Mouse (Mus musculus): ENCODE measurements around the gene Fam13a.

The Fam13a gene

DNA sequence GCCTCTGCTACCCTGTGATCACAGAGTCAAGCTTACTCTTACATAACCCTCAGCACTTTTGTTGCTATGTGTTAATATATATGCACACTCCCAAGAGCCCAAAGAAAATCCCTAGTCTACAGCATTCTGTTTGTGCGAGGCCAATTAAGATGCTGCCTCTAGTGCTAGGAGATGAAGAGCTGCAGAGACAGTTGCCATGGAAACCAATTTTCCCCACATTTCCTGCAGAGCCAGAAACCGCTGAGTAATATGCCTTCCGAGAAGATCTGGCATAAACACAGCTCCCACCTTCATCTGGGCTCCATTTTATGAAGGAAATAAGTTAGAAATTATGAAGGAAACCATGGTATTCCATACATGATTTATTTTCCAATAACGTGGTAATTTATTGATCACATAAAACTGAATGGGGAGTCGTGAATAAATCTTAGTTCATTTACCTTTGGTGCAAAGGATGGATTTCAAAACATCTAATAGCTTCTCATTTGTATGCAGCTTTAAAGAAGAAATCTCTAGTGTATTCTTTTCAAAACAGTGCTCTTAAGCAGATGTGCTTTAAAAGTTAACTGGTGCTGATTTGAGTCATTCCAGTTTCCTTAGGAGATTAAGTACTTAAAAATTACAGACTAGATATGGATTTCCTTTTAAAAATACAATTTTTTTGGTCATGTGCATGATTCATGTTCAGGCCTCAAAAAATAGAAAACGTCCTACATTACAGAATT is 91.0 kb downstream of the Fam13a start:
- DNase-seq (ENCODE audit: low read depth, low spot score), result peak; percentile 86

DNA sequence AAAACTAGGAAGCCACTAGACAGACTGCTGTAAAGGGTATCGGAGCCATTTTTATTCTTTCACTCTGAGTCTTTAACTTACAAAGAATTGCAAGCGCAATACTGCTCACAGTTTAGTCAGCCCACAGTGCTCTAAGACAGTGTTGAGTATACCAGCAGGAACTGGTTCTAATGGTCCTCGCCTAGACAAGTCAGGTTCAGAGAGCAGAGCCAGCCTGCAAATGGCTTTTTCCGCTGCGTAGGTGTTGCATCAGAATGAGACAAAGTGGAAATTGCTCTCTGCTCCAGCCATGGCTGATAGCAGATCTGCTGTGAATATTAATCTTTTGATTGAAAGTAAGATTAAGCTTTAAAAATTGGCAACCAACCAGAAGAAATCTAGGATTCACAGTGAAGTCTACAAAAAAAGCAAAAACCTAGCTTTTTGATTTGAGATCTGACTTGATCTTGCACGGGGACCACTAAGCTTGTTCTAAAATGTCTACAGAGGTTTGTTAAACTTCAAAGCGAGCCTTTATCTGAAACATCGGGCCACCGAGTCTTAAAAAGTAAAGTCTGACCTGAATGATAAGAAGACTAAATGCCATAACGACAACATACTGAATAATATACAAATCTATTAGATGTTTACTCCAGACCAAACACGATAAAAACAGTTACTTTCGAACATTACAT is 91.7 kb downstream of the Fam13a start:
- DNase-seq (ENCODE audit: low read depth, low spot score), result no peak

DNA sequence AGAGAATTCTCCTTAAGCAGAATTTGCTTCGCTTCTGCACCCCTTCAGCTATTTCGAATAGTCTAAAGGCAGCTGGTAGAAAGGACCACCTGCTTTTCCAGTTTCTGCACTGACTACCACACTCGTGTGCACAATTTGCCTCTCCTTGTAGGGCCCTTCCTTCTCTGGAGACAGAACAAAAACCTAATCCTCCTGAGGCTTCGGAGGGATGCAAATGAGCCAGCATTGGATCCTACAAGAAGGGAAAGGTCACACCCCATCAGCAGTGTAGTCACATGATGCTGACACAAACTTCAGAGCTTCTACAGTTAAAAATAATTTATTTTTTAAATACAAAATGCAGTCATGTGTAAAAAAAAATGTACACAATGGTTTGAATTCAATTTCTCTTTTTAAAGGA is 93.2 kb downstream of the Fam13a start:
- no peak for DNase-seq (ENCODE audit: low read depth, low spot score)

DNA sequence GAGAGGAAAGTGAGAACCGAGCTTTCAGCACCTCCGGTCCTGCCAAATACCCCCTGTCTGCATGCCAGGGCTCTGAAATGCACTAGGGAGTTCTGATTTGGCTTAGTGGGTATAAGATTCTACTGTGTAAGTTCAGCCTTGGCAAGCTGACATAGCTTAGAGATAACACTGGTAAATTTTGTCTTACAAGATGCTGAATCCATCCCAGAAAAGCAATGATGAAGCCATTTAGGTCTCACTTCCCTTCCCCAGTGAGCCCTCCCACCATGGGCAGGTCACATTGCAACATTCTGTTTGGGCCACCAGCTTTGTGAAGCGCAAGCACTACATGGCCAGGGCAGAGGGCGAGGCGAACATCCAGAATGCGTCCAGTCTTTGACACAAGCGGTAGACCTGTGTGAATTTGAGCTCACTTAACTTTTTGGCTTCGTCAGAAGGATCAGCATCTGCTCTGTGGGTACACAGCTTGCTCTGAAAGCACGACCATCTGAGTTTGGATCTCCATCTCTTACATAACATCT is 94.4 kb downstream of the Fam13a start:
- DNase-seq (ENCODE audit: low read depth, low spot score), result no peak

DNA sequence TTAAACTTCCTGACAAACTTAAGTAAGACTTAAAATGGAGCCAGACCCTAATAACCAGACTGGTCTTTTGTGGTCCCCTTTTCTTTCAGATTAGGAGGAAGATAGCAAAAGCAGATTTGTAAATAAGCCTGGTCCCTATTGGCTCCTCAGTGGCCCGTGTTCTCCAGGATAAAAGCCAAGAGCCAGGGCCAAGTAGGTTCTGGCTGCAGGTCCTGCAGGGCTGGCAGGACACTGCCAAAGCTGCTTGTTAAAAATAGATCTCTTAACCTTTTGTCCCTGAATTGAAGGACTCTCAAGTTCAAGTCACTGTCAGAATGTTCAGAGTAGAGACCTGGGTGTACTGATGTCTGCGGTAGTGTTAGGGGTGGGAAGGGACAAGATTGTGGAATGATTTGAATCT is 96.5 kb downstream of the Fam13a start:
- no peak for DNase-seq (ENCODE audit: low read depth, low spot score)

DNA sequence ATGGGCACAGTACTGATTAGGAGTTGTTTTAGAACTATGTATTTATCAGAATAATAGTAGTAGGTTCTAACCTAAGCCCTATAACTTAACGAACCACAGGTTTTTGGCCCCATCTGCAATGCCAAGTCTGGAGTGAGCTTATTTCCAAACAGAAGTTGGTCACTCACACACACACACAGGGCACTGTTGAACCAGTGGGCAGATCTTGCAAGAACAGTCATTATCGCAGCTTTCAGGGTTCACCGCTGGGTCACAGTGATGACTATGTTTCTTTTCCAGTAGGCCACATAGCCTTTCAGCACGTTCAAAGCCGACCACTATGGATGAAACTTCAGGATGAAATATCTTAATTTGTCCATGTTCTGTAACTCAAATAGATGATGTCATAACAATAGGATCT is 101.8 kb downstream of the Fam13a start:
- no peak for DNase-seq (ENCODE audit: low read depth, low spot score)

DNA sequence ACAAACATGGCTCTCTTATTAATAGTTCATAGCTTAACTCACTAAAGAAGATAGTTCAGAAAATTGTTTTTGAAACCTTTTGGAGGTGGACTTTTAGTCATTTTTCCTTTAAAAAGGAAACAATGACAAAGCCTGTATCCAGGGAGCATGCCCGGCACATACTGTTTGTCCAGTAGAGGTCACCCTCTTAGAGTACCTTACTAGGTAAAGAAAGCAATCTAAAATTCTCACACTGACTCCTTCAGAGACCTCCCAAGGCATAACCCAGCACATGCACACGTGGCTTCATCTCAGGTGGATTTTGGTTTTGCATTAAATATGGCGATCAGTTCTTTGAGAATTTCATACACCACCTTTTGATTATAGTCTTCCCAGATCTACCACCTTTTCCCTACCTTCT is 102.7 kb downstream of the Fam13a start:
- no peak for DNase-seq (ENCODE audit: low read depth, low spot score)

DNA sequence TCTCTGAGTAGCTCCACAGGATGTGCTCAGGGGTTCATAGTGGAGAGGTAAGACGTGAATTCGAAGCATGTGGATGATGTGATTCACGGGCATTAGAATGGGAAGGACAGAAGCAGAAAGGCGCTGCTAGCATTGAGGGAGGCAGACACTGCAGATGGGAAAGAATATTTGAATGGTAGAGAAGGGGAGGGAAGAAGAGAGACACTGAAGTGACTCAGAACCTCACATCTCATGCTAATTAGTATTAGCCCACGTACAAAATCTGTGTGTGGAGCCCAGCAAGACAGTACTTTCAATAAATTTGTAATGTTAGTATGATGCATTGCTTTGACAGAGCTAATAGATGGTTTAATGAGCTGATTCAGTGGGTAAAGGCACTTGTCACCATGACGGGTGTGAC is 103.6 kb downstream of the Fam13a start:
- no peak for DNase-seq (ENCODE audit: low read depth, low spot score)

DNA sequence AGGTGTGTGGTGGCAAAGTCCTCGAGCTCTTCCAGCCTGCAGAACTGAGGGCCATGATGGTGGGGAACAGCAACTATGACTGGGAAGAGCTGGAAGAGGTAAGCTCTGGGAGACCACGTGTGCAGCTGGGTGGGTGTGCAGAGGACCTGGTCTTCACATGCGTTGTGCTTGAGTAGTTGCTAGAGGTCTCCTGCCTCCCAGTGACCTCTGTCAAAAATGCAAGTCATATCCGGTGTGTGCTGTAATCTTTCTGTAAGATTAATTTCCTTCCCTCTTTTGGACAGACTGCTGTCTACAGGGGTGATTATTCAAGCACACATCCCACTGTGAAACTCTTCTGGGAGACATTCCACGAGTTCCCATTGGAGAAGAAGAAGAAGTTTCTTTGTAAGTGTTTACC is 107.9 kb downstream of the Fam13a start:
- DNase-seq (ENCODE audit: low read depth, low spot score), result no peak

DNA sequence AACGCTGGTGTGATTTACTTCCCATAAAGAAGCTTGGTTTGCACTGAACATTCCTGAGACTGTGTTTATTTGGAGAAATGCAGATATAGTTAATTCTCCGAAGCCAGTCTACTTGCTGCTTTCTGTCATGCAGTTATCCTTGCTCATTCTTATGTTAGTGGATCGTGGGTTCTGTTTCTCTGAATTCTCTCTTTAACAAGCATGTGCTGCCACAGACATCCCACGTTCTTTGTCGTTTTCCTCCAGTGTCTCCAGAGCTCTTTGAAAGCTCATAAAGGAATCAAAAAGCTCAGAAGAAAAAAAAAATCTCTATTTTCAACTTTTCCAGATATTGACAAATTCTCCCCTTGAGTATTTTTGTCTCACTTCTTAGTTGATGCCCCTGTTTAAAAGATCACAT is 110.4 kb downstream of the Fam13a start:
- no peak for DNase-seq (ENCODE audit: low read depth, low spot score)

DNA sequence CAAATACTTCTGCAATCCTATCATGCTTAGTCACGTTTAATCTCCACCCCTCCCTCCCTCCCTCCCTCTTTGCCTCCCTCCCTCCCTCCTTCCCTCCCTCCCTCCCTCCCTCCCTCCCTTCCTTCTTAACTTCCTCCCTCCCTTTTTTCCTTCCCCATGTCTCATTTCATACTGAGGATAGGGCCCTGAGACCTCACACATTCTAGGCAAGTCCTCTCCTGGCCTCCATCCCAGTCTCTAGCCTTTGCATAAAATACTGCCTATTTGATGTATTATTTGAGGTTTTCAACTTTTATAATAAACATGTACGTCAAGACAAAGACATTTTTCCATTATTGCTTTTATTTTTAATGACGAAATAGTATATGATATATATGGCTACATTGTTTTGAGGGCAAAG is 110.8 kb downstream of the Fam13a start:
- no peak for DNase-seq (ENCODE audit: low read depth, low spot score)

DNA sequence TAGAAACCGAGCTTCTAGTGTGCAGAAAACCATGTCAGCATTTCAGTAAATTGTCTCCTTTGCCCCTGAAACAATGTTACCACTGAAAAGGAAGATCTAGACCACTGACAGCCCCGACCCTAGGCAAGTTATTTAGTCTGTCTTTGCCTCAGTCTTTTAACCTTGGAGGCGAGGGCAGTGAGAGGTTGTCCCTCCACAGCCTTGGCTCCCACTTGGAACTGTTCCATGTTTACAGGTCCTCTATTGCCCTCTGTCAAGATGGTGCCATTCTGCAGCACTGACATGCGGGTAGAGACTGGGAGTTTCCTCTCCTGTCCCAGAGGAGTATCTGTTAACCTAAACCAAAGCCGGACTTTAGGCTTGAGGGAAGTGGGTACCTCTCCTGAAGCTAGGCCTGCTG is 111.5 kb downstream of the Fam13a start:
- DNase-seq (ENCODE audit: low read depth, low spot score), result no peak

DNA sequence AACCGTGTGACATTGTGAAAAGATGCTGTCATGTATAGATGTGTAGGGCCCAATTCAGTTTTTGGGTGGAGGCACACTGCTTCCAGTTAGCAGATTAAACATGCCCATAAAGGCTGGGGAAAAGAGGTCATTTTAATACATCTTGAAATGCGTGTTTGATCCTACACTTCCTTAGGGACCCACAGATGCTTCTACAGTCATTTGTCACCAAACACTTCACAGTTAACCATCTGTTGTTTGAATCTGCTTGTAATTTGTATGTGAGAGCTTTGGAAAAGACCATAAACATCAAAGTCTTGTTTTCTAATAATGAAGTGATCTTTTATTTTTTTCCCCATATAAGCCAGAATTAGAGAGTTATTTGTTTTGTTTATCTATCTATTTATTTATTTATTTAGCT is 116.6 kb downstream of the Fam13a start:
- DNase-seq (ENCODE audit: low read depth, low spot score), result no peak

DNA sequence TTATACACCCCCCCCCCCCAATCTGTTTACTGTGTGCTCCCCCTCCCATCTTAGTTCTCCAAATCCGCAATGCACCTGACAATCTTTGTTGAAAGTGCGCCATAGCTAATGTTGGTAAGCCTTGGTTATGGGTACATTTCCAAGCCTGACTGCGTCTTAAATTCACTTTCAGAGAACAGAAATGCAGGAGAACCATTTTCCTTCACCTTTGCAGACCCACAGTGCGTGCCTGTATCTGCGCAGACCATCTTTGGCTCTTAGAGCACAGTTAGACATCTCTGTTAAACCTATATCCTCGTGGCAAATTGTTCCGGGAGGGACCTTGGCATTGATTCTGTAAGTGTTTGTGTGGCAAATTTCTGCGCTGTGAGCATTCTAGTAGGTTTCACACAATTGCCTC is 117.0 kb downstream of the Fam13a start:
- DNase-seq (ENCODE audit: low read depth, low spot score), result no peak

DNA sequence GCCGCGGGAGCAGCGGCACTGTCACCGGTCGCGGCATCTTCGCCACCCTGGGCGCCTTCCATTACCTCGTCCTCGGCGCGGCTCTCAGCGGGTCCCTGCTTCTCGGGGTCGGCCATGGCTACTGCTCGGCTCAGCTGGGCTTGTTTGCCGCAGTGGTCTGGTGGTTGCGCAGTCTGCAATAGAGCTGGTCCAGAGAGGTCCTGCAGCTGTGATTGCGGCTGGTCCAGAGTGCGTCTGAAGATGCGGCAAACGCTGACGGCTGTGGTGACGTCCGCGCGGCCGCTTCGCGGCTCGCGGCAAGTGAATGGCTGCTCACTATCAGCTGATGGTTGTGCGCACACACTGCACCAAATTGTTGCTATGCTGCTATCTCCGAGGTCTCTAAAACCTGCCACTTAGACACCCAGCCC is 117.5 kb downstream of the Fam13a start, which contains the start of gene Nap1l5:
TSS of gene Nap1l5 (minus strand) at position 225 of the 410 bp plus-strand sequence.
- no peak for DNase-seq (ENCODE audit: low read depth, low spot score)

DNA sequence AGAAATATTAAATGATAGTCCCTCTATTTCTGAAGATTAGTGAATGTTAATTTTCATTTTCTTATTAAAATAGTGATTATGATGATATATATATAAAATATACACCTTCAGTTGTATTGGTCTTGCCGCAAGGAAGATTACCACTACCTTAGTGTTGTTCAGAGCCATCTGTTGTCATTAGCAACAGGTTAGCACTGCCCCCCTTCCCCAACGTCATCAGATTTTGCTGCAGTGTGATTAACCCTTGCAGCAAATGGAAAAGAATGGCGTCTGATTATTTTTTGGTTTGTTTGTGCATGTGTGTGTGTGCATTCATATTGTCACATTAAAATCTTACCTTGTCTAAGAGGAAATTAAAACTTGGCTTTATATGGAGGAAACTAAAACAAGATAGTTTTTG is 119.8 kb downstream of the Fam13a start:
- no peak for DNase-seq (ENCODE audit: low read depth, low spot score)

DNA sequence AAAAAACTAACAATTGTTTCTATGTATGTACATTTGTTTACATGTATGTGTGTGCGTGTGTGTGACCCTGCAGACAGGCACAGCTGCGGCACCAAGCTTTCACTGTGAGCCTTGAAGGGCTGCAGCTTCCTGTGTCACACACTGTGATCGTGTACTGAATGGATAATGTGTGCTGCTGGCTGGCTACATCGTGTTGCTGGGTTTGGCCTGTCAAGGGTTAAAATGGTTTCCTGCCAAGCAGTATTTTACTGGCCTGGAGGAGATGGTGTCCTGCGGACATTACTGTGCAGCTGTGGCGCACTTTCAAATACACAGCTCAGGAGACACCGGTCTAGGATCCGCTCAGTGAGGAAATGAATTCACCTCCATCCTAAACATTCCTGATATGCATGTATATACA is 121.2 kb downstream of the Fam13a start:
- DNase-seq (ENCODE audit: low read depth, low spot score), result peak; percentile 54

DNA sequence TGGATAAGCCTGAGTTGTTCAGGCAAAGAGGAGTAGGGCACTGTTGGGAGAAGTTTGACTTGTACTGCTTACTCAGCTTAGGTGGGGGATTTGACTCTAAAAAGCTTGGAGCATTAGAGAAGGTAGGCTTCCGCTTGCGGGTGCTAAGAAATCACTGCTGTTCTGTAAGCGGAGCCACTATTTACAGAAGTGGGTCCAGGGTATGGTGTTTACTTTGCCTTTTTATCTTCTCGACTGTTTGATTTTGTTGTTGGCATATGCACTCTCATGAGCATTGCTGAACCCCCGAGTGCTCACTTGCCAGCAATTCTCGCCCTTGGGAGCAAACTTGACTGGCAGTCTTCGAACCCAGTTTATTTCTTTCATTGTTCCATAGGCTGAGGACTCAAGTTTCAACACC is 123.8 kb downstream of the Fam13a start:
- no peak for DNase-seq (ENCODE audit: low read depth, low spot score)

DNA sequence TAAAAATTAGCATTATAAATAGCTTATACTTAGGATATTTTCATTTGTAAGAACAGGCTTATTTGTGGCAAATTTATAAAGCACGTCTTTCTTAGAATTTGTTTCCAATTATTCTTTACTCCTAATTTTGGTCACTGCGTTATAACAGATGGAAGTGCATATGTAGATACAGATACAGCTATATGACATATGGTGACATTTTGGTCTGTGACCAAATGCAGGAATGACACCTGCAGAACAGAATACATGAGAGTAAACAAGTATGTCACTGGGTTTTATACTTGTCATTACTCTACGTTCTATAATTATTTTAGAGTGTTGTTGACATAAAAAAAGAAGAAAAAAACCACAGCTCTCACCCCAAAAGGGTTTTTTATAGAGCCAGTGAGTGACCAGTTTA is 125.3 kb downstream of the Fam13a start:
- DNase-seq (ENCODE audit: low read depth, low spot score), result no peak

DNA sequence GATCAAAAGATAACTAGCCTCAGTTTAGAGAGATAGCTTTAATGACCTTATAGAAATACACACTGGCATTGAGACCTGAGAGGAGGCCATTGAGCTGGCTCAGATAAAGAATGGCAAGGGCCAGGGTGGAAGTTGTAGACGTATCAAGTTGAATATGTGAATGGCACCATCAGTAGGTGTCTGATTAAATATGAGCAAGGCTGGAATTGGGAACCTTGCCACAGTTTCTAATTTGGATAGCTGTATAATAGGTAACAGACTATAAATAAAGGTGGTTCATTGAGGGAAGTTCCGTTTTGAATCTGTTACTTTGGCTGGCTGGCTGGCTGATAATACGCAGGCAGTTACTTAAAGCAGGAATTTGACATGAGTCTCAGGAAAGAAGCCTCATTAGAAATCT is 127.7 kb downstream of the Fam13a start:
- DNase-seq (ENCODE audit: low read depth, low spot score), result no peak

DNA sequence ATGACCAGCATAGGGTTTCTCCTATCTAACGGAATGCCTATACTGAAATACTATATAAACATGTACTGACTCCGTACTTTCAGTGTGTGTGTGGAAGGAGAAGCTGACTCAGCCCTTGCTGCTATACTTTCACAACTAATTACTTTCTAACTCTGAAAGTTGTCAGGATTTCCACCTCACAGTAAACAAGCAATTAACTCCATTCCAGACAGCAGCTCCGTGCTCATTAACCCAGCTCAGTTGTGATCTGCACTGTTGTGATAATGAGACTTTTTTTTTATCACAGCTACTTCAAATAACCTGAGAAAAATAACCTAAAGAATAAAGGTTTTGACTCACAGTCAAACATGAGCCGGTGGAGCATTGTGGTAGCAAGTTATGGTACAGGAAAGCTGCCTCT is 129.4 kb downstream of the Fam13a start:
- no peak for DNase-seq (ENCODE audit: low read depth, low spot score)

DNA sequence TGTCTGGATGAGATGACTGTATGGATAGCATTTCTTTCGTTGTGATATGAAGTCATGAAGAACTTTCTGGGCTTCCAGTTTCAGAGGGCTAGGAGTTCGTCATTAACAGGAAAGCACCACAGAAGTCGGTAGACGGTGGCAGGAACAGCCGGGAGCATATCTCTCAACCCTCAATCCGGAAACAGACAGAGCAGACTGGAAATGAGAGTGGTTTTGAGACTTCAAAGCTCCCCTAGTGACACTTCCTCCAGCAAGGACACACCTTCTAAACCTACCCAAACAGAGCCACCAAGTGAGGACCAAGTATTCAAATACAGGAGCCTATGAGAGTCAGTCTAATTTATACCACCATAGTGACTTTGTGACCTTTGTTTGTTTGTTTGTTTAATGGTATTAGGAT is 131.0 kb downstream of the Fam13a start:
- no peak for DNase-seq (ENCODE audit: low read depth, low spot score)

DNA sequence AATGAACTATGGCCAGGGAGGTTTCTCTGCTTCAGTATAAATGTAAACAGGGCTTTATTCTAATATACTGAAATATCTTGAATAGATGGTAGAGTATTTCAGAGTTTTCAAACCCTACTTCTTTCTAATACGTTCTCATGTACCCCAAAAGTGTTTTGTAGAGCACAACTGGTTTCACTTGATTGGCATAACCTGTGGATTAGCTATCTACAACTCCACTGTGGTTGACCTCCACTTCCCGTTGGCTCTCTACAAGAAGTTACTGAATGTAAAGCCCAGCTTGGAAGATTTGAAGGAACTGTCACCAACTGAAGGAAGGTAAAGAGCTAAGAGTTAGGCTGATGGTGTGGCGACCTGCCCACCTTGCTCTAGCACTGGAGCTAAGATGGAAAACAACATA is 134.4 kb downstream of the Fam13a start:
- DNase-seq (ENCODE audit: low read depth, low spot score), result no peak
